Mouse (Mus musculus) lung, postnatal 0 days (tissue): ENCODE measurements around the gene Bace2.

Experiments
- CTCF ChIP-seq: IDR thresholded peaks from 2 replicates; pipeline ENCODE4 v1.5.1; 2016; ENCODE audit warnings: antibody characterized with exemption, mild to moderate bottlenecking
- EP300 ChIP-seq: IDR thresholded peaks from 2 replicates; pipeline ENCODE4 v1.6.1; 2016; ENCODE audit warnings: antibody characterized with exemption, mild to moderate bottlenecking, control low read depth

DNA sequence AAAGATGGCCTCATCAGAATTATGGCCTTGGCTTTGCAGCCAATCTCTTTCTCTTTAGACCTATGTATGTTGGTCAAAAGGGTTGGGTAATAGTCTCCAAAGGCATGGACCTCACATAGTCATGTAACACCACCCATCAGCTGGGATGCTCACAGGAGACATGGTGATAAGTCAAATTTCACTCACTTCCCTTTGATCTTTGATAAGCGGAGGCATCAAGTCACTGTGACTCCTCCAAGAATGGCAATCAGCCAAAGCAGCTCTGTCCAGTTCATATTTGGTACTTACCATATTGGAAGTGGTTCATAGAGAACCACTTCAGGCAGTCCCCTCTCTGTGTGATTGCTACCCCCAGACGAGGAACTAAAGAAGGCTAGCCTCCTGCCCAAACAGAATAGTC lies 118.1 kb downstream of the Bace2 start:
- no peak for TF ChIP-seq CTCF
- TF ChIP-seq EP300: no peak
